Mouse (Mus musculus) gastrocnemius, adult 8-10 months (tissue): ENCODE results near the gene Itgae. TPM values are rescaled to one million over a fixed set of nuclear protein-coding genes. Genes with fewer than 3 reads are reported as not detected.
"Not testable (repeated sequence)": the region's sequence is repeated elsewhere in the genome, so short reads cannot be mapped to it uniquely, and the experiment has no call there.

Experiments
- DNase-seq, 2 experiments: peaks; one replicate each; pipeline ENCODE4 v3.0.0; 2022; ENCODE audit warnings: low spot score in 2 of 2
- total RNA-seq, 4 experiments: library from RNA; stranded (reverse); gene quantifications; 2 replicates each; pipeline ENCODE4 v1.2.4; 2022

Itgae gene
- total RNA-seq, 4 experiments from 2014 or later, result 0.08 to 0.10 (median 0.09) TPM; not detected in 1

- no peak for DNase-seq
These were observed 2.5 kb downstream of the Itgae start for GRCm38 (mm10) chr11:73092877-73093276.

- DNase-seq, result no peak
These were observed 4.0 kb downstream of the Itgae start for GRCm38 (mm10) chr11:73094231-73094995.

DNA sequence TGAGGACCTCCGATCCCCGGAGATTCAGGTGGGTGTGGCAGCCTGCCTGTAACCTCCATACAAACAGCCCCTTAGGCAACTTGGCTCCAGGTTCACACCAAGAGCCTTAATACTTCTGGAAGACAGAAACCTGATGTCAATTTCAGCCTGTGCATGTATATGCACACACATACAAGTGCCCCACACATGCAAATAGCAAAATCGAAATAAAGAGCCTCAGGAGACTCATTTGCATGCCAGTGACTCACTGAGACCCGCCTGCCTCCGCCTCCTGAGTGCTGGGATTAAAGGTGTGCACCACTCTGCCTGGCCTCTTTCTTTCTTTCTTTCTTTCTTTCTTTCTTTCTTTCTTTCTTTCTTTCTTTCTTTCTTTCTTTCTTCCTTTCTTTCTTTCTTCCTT is 8.5 kb downstream of the Itgae start:
- DNase-seq, result no peak

GRCm38 (mm10) chr11:73099976-73100750 is 9.8 kb downstream of the Itgae start:
- DNase-seq, result no peak

DNA sequence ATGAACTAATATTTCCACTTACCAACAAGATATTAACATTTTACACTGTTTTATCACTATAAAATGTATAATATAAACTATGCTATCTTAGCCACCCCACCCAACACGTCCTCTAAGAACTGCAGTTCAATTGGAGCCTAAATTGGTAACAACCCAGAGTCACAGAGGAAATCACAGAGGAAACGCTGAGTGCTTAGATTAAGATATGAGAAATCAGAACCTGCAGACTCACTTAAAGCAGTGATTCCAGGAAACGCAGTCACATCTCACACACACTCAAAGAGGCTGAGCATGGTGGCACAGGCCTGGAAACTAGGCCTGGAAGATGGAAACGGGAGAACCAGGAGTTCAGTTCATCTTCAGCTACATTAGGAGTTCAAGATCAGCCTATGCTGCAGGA is 10.9 kb downstream of the Itgae start:
- DNase-seq, result no peak

DNA sequence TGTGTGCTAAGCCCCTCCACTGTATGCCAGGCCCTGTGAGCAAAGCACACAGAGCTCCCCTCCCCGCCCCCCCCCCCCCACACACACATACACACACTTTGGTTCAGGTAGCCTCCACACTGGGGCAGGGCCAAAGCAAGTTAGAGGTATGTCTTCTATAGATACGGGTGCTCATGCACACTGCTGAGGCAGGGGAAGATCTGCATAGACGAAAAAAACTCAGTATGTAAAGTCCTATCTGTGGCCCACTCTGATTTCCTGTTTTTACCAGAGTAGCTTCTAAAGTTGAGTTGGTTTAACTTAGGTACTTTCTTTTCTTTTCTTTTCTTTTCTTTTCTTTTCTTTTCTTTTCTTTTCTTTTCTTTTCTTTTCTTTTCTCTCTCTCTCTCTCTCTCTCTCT is 14.9 kb downstream of the Itgae start:
- DNase-seq, result no peak

- not testable (repeated sequence) for DNase-seq
These were observed 17.0 kb downstream of the Itgae start for GRCm38 (mm10) chr11:73107358-73107757.

- no peak for DNase-seq
These were observed 18.0 kb downstream of the Itgae start for GRCm38 (mm10) chr11:73108195-73108897.

DNA sequence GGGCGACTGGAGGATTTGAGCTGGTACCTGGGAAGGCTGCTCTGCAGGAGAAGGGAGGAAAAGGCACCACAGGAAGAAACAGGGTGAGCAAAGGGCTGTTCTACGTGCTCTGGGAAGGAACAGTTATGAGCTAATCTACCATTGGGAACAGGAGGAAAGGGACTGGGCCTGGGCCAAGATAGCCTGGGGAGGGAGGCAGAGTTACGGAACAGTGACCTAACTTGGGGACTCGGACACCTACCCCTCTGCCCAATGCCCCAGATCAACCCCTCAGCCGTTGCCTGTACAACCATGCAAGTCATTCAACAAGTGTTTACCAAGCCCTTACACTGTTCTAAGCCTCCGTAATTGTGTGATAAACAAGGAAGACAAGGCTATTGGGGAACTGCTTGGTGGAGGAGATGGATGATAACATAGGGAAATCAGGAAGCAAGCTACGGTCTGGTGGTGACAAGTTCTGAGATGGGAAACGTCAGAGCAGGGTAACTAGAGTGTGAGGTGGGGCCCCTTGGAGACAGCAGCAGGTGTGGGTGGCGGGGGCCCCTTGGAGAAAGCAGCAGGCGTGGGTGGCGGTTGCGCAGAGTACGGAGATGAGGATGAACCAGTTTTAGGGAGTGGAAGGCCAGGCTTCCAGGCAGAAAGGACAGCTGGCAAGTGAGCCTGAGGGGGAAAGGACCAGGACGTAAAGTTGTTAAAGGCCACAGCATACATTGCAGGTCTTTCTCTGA is 18.7 kb downstream of the Itgae start:
- DNase-seq, result no peak

- DNase-seq, result no peak
These were observed 19.6 kb downstream of the Itgae start for GRCm38 (mm10) chr11:73109941-73110340.

DNA sequence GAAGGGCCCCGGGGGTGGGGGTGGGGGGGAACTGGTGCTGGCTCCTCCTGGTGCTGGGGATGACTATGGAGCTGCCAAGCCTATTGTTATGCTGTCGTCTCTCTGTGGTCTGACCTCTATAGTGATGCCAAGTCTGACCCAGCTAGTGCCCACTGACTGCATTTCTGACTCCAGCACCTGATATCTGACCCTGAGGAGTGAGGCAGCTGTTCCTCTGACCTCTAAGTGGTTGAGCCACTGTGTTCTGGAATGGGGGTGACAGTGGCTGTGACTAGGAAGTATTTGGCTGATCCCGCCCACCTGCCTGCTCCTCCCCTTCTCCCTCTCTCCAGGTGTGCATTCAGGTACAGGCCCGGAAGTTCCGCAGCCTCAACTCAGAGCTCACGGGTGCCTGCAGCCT is 21.0 kb downstream of the Itgae start:
- no peak for DNase-seq

GRCm38 (mm10) chr11:73126495-73126894 is 36.1 kb downstream of the Itgae start:
- no peak for DNase-seq

DNA sequence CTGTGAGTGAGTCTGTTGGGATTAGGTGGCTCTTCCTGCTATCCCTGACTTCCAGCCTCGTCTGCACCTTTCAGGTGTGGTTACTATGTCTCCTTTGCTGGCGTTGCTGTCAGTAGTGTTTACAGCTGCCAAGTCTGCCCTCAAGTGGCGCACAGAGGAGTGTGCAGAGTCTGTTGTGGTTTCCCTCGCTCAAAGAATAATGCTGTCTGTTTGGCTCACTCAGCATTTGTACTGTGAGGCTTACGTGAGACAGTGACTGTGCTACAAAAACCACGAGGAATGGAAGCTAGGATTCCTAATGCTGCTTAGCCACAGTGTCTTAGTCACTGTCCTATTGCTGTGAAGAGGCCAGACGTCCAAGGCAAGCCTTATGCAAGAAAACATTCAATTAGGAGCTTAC is 40.6 kb downstream of the Itgae start:
- no peak for DNase-seq

GRCm38 (mm10) chr11:73132999-73133398 is 42.6 kb downstream of the Itgae start:
- DNase-seq, result no peak

- DNase-seq, result no peak
These were observed 43.8 kb downstream of the Itgae start for GRCm38 (mm10) chr11:73134222-73134621.

- DNase-seq, result no peak
These were observed 46.2 kb downstream of the Itgae start for GRCm38 (mm10) chr11:73136587-73136986.

GRCm38 (mm10) chr11:73137116-73137515 is 46.7 kb downstream of the Itgae start:
- no peak for DNase-seq

DNA sequence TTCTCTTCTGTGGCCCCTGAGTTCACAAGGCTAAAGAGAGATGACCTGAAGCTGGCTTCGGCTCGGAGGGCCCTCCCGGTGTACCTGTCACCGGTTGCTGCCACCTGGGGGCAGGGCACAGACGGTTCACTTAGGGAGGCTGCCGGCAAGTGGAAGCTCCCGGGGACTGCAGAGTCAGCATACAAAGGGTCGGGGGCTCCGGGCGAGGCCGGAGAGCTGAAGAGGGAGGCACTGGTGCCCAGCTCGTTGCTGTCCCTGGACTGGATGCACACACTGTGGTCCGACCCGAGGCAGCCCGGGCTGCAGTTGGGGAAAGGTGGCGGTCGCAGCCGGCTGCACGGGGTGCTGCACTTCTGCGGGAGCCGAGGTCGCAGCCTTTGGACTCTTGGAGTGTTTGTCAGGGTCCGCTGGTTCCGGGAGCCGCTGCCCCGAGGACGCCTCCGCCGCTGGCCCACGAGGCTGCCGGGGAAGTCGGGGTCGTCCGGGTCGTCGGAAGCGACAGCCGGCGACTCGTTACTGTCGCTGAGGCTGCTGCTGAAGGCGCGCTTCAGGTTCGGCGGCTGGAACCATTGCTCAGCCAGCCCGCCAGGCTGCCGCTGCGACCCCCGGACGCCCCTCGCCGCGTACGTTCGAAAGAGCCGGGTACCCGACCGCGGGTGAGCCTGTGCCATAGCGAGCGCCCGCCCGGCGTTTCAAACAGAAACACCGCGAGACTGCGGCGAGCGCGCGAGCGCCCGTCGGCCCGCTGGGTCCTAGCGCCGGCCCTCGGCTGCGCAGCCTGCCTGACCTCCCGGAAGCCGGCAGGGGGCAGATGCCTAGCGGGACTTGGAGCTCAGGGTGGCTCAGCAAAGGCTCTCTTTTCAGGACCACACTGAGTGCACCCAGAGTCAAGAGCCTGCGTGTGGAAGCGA is 47.5 kb downstream of the Itgae start, which contains the start of gene Haspin:
TSS of gene Haspin (minus strand) at position 704 of the 911 bp plus-strand sequence.
- DNase-seq, result peak; percentile 80 to 83

DNA sequence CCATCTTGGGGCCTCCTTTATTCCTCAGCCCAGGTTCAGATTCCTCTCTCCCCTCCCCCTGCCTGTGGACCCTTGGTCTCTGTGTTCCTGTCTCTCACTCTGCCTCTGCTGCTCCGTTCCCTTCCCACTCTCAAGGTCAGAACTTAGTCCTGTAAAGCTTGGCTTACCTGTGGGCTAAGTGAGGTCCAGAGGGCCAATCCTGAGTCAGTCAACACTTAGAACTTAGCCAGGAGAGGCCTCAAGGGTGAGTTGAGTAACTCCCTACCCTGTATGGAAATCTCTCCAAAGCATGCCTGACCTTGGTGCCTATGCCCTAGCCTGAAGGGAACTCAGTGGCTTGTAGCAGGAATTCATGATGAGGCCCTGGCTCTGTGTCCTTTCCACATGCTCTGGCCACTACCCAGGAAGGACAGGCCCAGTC is 53.9 kb downstream of the Itgae start:
- peak in 1 of 2 experiments; percentile 13 for DNase-seq
